ENCODE assay signal across 9 mouse cellular contexts in the genomic region with DNA sequence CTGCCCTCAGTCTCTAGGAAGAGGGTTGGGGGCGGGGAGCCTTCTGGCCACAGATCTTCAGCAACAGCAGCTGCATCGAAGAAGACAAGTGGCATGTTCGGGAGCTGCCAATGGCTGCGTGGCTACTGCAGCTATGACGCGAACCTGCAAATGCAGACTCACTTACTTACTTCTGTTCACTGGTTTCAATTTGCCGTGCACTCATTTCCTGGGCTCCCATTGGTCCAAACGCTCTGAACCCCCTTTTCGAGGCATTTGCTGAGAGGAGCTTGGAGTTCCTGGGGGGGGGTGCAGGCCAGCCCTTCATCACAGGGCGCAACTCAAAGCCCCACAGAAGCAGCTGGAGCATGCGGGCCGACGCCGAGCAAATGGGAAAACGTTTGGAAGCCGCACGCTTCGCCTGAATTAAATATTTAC.
DNase-seq lines count a peak whose midpoint lies in the region; ATAC-seq lines count a peak whose summit lies in the region.
"Had no signal": no experiment of that assay in that cellular context is flagged by ENCODE, and none has a peak within 500 bp of the region (broad histone marks: within the 10 kb centered on the region; RNA-seq: fewer than 3 reads in every experiment).

No protein-coding gene starts in this region.

- ATAC-seq in embryonic facial prominence, embryonic 11.5 days (replicated peaks; ENCODE audit: insufficient number of reproducible peaks, low FRiP score, low TSS enrichment, low read depth) = no peak
- 0 out of 2 replicates have a peak, but pooled peaks have one; percentile 42 for ATAC-seq in midbrain, embryonic 15.5 days (replicated peaks)
- ATAC-seq in midbrain, embryonic 11.5 days (ENCODE audit: low FRiP score) = no peak
- no peak for ATAC-seq in CD4-positive, CD25-positive, alpha-beta regulatory T cell, adult 4 months

- no peaks in the 10 kb centered on the region for H3K9me3 ChIP-seq in embryonic facial prominence, embryonic 11.5 days (replicated peaks; ENCODE audit: control insufficient read depth, low read length)
- no peaks in the 10 kb centered on the region for H3K9me3 ChIP-seq in embryonic facial prominence, embryonic 10.5 days
- H3K9me3 ChIP-seq in midbrain, embryonic 15.5 days = no peaks in the 10 kb centered on the region
- no peaks in the 10 kb centered on the region for H3K9me3 ChIP-seq in midbrain, embryonic 11.5 days (ENCODE audit: control insufficient read depth, low read length)

- 51% methylated on average over 18 of the region's 18 CpGs for WGBS in embryonic facial prominence, embryonic 11.5 days
- 64% methylated on average over 18 of the region's 18 CpGs for WGBS in embryonic facial prominence, embryonic 10.5 days
- WGBS in midbrain, embryonic 15.5 days = 52% methylated on average over 18 of the region's 18 CpGs
- 73% methylated on average over 18 of the region's 18 CpGs for WGBS in midbrain, embryonic 11.5 days

- H3K9ac ChIP-seq in embryonic facial prominence, embryonic 11.5 days (replicated peaks; ENCODE audit: low read length) = no peak overlapping the region
- H3K9ac ChIP-seq in midbrain, embryonic 15.5 days = no peak overlapping the region
- H3K9ac ChIP-seq in midbrain, embryonic 11.5 days (ENCODE audit: low read length) = no peak overlapping the region

- no peaks in the 10 kb centered on the region for H3K36me3 ChIP-seq in embryonic facial prominence, embryonic 11.5 days (replicated peaks; ENCODE audit: control insufficient read depth, insufficient read depth, low read depth, low read length)
- H3K36me3 ChIP-seq in embryonic facial prominence, embryonic 10.5 days (replicated peaks) = no peaks in the 10 kb centered on the region
- H3K36me3 ChIP-seq in midbrain, embryonic 15.5 days (replicated peaks) = no peaks in the 10 kb centered on the region
- H3K36me3 ChIP-seq in midbrain, embryonic 11.5 days (ENCODE audit: control insufficient read depth, insufficient read depth, low read length) = no peaks in the 10 kb centered on the region

- no peak overlapping the region for H3K4me2 ChIP-seq in embryonic facial prominence, embryonic 11.5 days (ENCODE audit: low read depth, low read length)
- no peak overlapping the region for H3K4me2 ChIP-seq in midbrain, embryonic 15.5 days
- no peak overlapping the region for H3K4me2 ChIP-seq in midbrain, embryonic 11.5 days

- H3K4me1 ChIP-seq in embryonic facial prominence, embryonic 11.5 days (ENCODE audit: control insufficient read depth, insufficient read depth, low read length) = no peaks in the 10 kb centered on the region
- peaks cover 4% of the 10 kb centered on the region; the same call in 1 of the 2 replicates for H3K4me1 ChIP-seq in embryonic facial prominence, embryonic 10.5 days
- H3K4me1 ChIP-seq in midbrain, embryonic 15.5 days = 0 out of 2 replicates have a peak, but pooled peaks cover 7% of the 10 kb centered on the region
- no peaks in the 10 kb centered on the region for H3K4me1 ChIP-seq in midbrain, embryonic 11.5 days (ENCODE audit: control insufficient read depth, insufficient read depth, low read length)

- DNase-seq in embryonic facial prominence, embryonic 11.5 days (ENCODE audit: low spot score) = peak; percentile 11
- DNase-seq in embryonic facial prominence, embryonic 10.5 days (ENCODE audit: low spot score) = no peak
- no peak for DNase-seq in midbrain, embryonic 11.5 days (ENCODE audit: low spot score, missing footprints)
- peak; percentile 18 for DNase-seq in lung, postnatal 10 days
- DNase-seq in thymus, postnatal 36 days = peak; percentile 15 to 42
- DNase-seq in embryo, embryonic 9.5 days (ENCODE audit: extremely low spot score) = no peak
- DNase-seq: cerebellum, adult 18-20 months had no signal

- H3K27ac ChIP-seq in embryonic facial prominence, embryonic 11.5 days (replicated peaks; ENCODE audit: low read depth, low read length) = no peak overlapping the region
- no peak overlapping the region for H3K27ac ChIP-seq in embryonic facial prominence, embryonic 10.5 days (replicated peaks)
- no peak overlapping the region for H3K27ac ChIP-seq in midbrain, embryonic 15.5 days
- no peak overlapping the region for H3K27ac ChIP-seq in midbrain, embryonic 11.5 days (ENCODE audit: low read depth, low read length)

- no peaks in the 10 kb centered on the region for H3K27me3 ChIP-seq in embryonic facial prominence, embryonic 11.5 days (ENCODE audit: control insufficient read depth, insufficient read depth, low read length)
- peaks cover 87% of the 10 kb centered on the region for H3K27me3 ChIP-seq in embryonic facial prominence, embryonic 10.5 days (replicated peaks; ENCODE audit: low read depth, poor library complexity, severe bottlenecking)
- H3K27me3 ChIP-seq in midbrain, embryonic 15.5 days (replicated peaks) = no peaks in the 10 kb centered on the region
- no peaks in the 10 kb centered on the region; the same call in 1 of the 2 replicates for H3K27me3 ChIP-seq in midbrain, embryonic 11.5 days (ENCODE audit: control insufficient read depth, insufficient read depth, low read length)

- H3K4me3 ChIP-seq in embryonic facial prominence, embryonic 11.5 days (ENCODE audit: low read depth, low read length) = no peak overlapping the region
- H3K4me3 ChIP-seq in embryonic facial prominence, embryonic 10.5 days = no peak overlapping the region
- H3K4me3 ChIP-seq in midbrain, embryonic 15.5 days = no peak overlapping the region
- H3K4me3 ChIP-seq in midbrain, embryonic 11.5 days (ENCODE audit: low read depth, low read length) = no peak overlapping the region

Comparison
In these comparisons a context has a peak if more than half of its experiments do, and no peak if none do; other contexts are left out.
1. DNase-seq: peak in embryonic facial prominence, embryonic 11.5 days (single experiment), lung, postnatal 10 days (single experiment) and thymus, postnatal 36 days (2 of 2); none in embryonic facial prominence, embryonic 10.5 days (single experiment), midbrain, embryonic 11.5 days (single experiment) and embryo, embryonic 9.5 days (single experiment).